Mouse (Mus musculus): ENCODE measurements around the gene Usp7. TPM values are rescaled to one million over a fixed set of nuclear protein-coding genes. Genes with fewer than 3 reads are reported as not detected.

Usp7 gene
- total RNA-seq, 2 experiments from 2014 or later: 46.4 to 48.9 TPM

DNA sequence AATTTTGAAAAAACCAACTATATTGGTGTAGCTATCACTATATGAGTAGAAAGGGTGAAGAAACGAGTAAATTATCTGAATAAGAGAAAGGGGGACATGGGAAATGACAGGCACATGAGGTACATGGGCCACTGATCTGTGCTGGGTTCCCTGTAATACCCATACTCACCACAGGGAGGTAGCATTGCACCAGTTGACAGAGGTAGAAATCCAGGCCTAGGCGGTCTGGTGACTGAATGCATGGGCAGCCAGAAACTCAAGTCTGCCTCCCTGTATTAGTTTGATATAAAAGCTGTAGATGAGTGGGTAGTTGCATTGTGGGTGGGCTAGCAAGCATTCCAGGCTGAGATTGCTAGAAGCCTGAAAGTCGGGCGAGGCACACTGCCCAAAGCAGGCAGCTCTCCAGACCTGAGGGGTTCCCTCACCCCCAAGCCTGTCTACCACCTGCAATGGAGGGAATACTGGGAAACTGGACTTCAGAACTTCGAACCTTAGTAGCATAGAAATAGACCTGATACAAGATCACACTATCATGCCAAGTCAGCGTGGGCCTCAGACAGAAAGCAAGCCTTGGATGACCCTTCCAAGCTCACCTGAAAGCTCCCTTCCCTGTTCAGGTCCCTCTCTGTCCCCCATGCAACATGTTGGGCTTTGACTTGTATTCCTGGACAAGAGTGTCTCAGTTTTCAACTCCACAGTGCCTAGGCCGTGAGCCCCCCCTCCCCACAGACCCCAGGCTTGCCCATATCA is 105.8 kb downstream of the Usp7 start:
- intact Hi-C loops (cut with DNase I; ENCODE audit: low total_unique reads): loop anchor here (2.0 to 5.0 kb wide), 2 partner anchors 83 to 181 kb away; no protein-coding TSS in a partner anchor

GRCm38 (mm10) chr16:8685087-8685486 is 107.0 kb downstream of the Usp7 start:
- DNase-seq: no peak
- intact Hi-C loops (cut with DNase I; ENCODE audit: low total_unique reads): loop anchor here (5.0 kb wide), 1 partner anchor 182 kb away; no protein-coding TSS in a partner anchor

More for the DNA sequence above, 105.8 kb downstream of the Usp7 start:
- peak; percentile 66 for DNase-seq

DNA sequence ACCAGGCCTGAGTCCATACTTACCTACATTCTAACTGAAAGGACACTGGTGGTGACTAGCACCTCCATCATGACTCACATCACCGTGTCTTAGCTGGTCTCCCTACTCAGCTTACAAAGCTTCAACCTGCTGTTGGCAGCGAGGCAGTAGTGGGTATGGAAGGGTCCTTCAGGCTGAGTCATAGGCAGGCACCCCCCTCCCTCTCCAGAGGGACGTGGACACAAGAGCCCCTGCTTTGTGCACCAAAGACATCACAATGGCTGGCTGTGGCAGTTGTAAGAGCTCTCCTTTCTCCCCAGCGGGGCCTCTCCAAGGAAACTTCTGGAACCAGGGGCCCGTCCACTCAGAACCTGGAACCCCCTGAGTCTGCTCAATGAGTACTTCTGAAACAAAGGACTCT is 111.6 kb downstream of the Usp7 start, which contains the start of gene Gm5767:
Gene Gm5767 (plus strand): TSS at position 301 of the 400 bp plus-strand sequence.
- intact Hi-C loops (cut with DNase I; ENCODE audit: low total_unique reads): loop anchor here (2.0 kb wide), 1 partner anchor 188 kb away; no protein-coding TSS in a partner anchor

DNA sequence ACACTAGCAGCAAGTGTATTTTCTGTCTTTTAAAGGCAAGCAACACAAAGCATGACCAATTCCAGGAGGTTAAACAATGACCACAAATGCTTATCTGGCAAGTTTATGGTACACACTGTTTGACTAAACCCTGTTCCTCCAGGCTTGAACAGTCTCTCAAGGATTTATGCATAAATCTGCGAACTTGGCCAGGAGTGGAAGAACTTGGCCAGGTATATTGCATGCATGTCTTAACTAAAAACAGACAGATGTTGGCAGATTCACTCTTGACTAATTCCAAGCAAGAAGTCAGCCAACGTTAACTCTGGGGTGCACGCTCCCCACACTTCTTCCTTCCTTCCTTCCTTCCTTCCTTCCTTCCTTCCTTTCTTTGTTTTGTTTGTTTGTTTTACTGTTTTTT is 112.3 kb downstream of the Usp7 start:
- no peak for DNase-seq
- intact Hi-C loops (cut with DNase I; ENCODE audit: low total_unique reads): loop anchor here (2.0 to 5.0 kb wide), 3 partner anchors 37 to 267 kb away; no protein-coding TSS in a partner anchor

More for the DNA sequence above, 111.6 kb downstream of the Usp7 start, which contains the start of gene Gm5767:
- DNase-seq: no peak

DNA sequence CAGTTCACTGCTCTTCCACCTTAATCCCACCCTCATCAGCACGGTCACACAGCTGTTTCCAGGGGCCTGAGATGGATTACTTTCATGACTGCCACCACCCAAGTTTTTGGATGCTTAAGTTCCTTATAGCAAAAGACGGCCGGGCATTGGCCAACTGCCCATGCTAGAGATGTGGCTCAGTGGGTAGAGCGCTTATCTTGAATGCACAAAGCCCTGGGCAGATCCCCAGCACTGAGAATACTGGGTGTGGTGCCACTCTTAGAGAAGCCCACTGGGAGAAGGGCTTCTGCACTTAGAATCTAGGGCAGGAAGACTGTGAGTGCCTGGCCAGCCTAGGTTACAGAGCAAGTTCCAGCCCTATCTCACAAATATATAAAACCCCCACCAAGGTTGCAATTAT is 113.4 kb downstream of the Usp7 start:
- no peak for DNase-seq
- intact Hi-C loops (cut with DNase I; ENCODE audit: low total_unique reads): loop anchor here (5.0 kb wide), 2 partner anchors 36 to 266 kb away; no protein-coding TSS in a partner anchor

DNA sequence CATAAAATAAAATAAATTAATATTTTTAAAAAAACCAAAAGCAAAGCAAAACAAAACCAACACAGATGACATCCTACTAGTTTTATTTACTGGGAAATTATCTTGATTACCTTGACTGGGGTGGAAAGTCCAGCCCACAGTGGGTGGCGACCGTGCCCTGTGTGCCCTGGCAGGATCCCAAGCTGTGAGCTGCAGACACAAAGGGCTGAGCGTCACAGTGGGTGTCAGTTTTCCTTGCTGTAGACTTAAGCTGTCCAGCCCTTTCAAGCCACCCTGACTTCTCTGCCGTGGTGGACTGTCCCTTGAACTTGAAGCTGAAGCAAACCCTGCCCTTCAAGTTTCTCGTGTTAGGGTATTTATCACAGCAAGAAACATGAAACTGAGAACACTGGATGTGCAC is 114.1 kb downstream of the Usp7 start:
- intact Hi-C loops (cut with DNase I; ENCODE audit: low total_unique reads): loop anchor here (5.0 kb wide), 2 partner anchors 36 to 266 kb away; no protein-coding TSS in a partner anchor
- DNase-seq: no peak

- intact Hi-C loops (cut with DNase I; ENCODE audit: low total_unique reads): loop anchor here (5.0 kb wide), 2 partner anchors 34 to 264 kb away; no protein-coding TSS in a partner anchor
- DNase-seq: no peak
Measured at GRCm38 (mm10) chr16:8676800-8677199, 115.3 kb downstream of the Usp7 start.

- intact Hi-C loops (cut with DNase I; ENCODE audit: low total_unique reads): loop anchor here (5.0 kb wide), 2 partner anchors 34 to 264 kb away; no protein-coding TSS in a partner anchor
- DNase-seq: no peak
Measured at GRCm38 (mm10) chr16:8676228-8676627, 115.9 kb downstream of the Usp7 start.

DNA sequence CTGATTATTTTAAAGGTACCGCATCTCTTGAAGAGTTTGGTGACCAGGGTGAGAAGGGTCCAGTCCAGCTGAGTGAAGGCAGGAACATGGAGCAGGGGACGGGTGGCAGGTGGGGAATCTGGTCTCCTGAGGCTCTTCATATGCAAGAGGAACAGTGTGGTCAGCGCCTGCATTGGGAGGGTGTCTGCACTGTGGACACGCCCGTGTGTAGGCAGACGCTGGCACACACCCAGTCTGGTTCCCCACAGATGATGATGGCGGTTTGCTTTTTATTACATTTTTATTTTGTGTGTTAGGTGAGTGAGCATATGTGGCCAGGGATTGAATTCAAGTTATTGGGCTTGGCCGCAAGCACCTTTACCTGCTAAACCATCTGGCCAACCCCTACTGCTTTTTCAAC is 116.5 kb downstream of the Usp7 start:
- DNase-seq: no peak
- intact Hi-C loops (cut with DNase I; ENCODE audit: low total_unique reads): loop anchor here (5.0 kb wide), 2 partner anchors 33 to 263 kb away; no protein-coding TSS in a partner anchor

DNA sequence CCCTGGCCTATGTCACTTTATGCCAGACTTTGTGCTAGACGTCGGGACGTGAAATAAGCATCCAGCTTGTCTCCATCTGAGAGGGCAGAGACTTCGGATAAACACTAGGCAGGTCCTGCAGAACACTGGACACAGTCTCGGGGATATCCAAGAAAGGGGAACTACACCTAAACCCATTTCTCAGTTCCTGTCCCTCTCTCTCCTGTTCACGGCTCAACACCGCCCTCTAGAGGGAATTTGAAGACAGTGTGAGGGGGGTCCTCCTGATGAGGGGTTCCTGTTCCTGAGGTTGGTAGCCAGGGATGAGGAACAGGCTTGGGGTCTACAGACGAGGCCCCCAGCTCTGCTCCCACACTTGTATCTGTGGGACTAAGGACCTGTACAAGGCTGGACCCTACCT is 117.9 kb downstream of the Usp7 start:
- no peak for DNase-seq
- intact Hi-C loops (cut with DNase I; ENCODE audit: low total_unique reads): no loop called here

- intact Hi-C loops (cut with DNase I; ENCODE audit: low total_unique reads): no loop called here
- no peak for DNase-seq
Measured at GRCm38 (mm10) chr16:8673343-8673742, 118.8 kb downstream of the Usp7 start.

DNA sequence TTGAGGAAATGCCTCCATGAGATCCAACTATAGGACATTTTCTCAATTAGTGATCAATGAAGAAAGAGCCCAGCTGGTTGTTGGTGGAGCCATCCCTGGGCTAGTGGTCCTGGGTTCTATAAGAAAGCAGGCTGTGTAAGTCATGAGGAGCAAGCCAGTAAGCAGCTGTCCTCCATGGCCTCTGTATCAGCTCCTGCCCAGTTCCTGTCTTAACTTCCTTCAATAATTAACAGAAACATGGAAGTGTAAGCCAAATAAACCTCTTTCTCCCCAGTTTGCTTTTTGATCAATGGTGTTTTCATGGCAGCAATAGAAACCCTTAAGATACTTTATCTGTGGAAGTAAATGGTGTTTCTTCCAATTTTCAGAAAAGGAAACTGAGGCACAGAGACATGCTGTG is 119.3 kb downstream of the Usp7 start:
- DNase-seq: no peak
- intact Hi-C loops (cut with DNase I; ENCODE audit: low total_unique reads): no loop called here

GRCm38 (mm10) chr16:8672350-8672687 is 119.8 kb downstream of the Usp7 start:
- DNase-seq: no peak
- intact Hi-C loops (cut with DNase I; ENCODE audit: low total_unique reads): no loop called here

- DNase-seq: peak; percentile 95
- intact Hi-C loops (cut with DNase I; ENCODE audit: low total_unique reads): no loop called here
Measured at GRCm38 (mm10) chr16:8671551-8672349, 120.4 kb downstream of the Usp7 start, which contains the start of gene Carhsp1. Gene Carhsp1 (minus strand): TSS chr16:8672155.

DNA sequence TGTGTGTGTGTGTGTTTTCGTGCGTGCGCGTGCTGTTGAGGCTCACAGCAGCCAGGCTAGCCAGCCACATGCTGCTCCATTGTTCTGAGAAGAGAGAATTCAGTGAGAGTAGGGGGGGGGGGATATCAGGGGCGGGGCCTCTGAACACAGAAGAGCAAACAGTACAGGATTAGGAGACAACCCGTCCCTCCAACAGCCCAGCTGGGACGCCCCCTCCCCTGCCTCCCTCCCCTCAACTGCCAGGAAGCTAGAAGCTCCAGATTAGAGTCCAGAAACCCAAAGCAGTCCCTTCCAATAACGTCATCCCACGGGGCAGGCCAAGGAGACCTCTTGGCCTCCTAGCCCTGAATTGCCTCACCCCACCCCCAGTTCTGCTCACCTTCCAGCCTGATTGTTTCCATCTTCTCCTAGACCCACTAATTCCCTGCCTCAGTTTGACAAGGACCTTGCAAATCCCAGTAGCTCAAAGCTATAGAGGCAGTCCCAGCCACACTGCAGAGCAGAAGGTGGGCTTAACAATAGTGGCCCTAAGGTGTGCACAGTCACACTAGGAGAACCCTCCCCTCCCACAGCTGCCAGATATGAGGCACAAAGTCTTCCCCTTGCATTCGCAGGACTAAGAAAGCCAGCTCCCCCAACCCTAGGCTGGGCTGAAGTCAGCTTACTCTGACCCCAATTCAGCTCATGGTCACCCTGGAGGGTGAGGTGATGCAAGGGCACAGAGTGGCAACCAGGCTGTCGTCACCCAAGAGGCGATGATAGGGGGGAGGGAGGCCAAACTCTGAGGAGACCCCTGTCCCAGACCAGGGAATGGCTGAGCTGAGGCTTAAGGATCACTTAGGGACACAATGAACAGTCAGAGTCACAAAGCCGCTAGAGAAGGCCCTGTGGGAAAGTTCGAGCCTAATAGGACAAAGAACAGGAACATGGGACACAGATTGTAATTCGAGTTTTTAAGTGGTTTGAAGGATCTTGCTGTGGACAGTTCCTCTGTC is 121.8 kb downstream of the Usp7 start:
- DNase-seq: no peak

DNA sequence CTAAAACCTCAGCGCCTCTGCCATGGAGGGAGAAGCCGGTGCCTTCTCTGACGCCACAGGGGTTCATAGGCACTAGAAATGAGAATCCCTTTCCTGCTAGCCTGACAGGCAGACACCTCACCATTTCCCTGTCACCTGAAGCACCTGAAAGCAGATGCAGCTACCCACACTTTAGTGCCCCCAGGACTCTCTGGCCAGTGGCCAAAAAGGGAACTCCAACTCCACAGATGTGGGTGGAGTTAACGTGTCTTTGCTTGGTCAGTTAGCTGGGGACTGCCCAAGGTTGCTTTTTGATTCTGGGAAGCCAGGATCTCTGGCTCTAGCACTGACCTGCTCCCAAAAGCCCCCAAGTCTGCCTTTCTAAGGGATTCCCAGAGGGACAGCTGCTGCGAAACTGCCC is 122.7 kb downstream of the Usp7 start:
- intact Hi-C loops (cut with DNase I; ENCODE audit: low total_unique reads): no loop called here
- no peak for DNase-seq

More for the DNA sequence above, 121.8 kb downstream of the Usp7 start:
- intact Hi-C loops (cut with DNase I; ENCODE audit: low total_unique reads): no loop called here

DNA sequence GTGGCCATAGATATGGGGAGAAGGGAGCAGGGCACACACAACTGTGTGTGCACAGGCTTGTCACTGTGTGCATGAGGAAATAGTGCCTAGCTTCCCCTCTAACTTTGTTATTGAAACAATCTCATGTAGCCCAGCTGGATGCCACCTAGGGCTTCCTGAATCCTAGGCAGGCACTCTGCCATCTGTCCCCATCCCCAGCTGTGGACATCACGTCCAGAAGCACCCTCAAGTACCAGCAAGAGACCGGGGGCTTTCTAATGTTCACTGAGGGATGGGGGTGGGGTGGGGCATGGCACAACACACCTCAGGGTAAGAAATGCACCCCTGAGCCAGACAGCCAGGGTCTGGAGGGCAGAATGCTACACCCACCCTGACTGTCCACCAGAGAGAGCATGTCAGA is 123.7 kb downstream of the Usp7 start:
- DNase-seq: no peak
- intact Hi-C loops (cut with DNase I; ENCODE audit: low total_unique reads): no loop called here

- DNase-seq: no peak
- intact Hi-C loops (cut with DNase I; ENCODE audit: low total_unique reads): no loop called here
Measured at GRCm38 (mm10) chr16:8667814-8668213, 124.3 kb downstream of the Usp7 start.

DNA sequence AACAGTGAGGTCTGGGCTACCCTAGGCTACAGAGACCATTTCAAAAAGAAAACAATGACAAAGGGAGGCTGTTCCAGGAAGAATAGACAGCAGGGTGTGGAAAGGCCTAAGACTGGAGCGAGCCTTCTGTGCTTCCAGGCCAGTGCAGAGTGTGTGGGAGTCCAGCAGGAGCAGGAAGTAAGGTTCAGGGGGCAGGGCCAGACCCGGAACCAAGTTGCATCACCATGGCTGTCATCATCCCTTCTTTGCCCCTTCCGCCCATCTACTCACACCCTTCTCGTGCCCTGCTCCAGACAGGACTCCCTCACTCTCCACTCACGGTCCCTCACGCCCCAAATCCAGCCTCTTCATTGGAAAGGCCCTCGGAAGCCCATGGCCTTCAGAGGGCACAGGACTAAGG is 124.8 kb downstream of the Usp7 start:
- intact Hi-C loops (cut with DNase I; ENCODE audit: low total_unique reads): no loop called here
- no peak for DNase-seq
